Mouse (Mus musculus) bone marrow, adult 2 months (tissue): ENCODE data around the gene Stxbp5. TPM values are rescaled to one million over a fixed set of nuclear protein-coding genes. Genes with fewer than 3 reads are reported as not detected.

ENCODE experiments used
- H3K27ac ChIP-seq: fragments of 200-500 bp; 2 replicates; pipeline ENCODE4 v1.5.1; 2012; ENCODE audit warnings: low read depth, mild to moderate bottlenecking, control low read depth, inconsistent platforms, low read length; ENCODE audit not compliant: control insufficient read depth, poor library complexity, insufficient read depth
- H3K4me1 ChIP-seq: fragments of 200-500 bp; 2 replicates; pipeline ENCODE4 v1.6.1; 2011; ENCODE audit warnings: low read length; ENCODE audit not compliant: control insufficient read depth, insufficient read depth
- H3K4me3 ChIP-seq: fragments of 200-500 bp; replicated peaks from 2 replicates; pipeline ENCODE3; 2011; ENCODE audit warnings: mild to moderate bottlenecking, low read depth, low read length, control low read depth; ENCODE audit not compliant: control insufficient read depth
- CTCF ChIP-seq: fragments of 200-500 bp; IDR thresholded peaks from 2 replicates; pipeline ENCODE4 v1.5.1; 2011; ENCODE audit warnings: low read length, control low read depth; ENCODE audit not compliant: control insufficient read depth, insufficient read depth
- POLR2A ChIP-seq: fragments of 200-500 bp; IDR thresholded peaks from 2 replicates; pipeline ENCODE4 v1.6.1; 2011; ENCODE audit warnings: low read depth, mild to moderate bottlenecking, control low read depth, low read length, borderline replicate concordance; ENCODE audit not compliant: control insufficient read depth
- WGBS: fragments of 180-500 bp; shearing (Covaris S2); methylation state at CpG from one replicate; pipeline ENCODE4 v1.1.7; 2018; 5-methylcytosine and 5-hydroxymethylcytosine counted together
- polyA plus RNA-seq: library from polyadenylated mRNA; stranded (reverse); fragments of >200 nt; gene quantifications from 2 replicates; pipeline ENCODE4 v1.2.4, GENCODE M21; 2011; ENCODE audit warnings: low replicate concordance; ENCODE audit not compliant: missing spikeins, insufficient read depth, insufficient read length

Gene Stxbp5
- 13.5 and 23.6 TPM in 2 replicates for polyA plus RNA-seq

DNA sequence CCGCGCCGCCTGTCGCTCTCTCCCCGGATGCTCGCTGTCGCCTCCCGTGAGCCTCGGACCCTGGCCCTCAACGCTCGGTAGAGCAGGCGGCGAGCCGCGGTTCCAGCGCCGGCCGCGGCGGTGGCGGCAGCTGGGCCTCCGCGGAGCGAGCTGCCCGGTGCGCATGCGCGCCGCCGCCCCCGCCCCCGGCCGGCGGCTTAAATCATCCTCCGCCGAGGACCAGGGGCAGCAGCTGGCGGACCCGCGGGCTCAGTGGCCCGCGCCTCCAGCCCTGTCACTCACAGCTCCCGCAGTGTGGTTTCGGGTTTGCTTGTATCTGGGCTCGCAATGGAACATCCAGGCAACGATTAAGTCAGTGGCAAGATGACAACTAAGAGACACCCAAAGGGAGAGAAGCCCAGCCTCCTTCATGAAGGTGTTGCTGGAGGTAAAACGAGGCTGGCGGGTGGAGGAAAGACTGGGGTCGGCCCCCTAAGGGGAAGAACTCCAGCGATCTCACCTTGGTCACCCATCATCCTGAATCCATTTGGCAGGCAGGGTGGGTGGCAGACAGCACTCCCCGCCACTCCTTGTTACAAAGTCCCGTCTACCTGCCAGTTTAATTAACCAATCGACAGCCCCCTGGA, at the start of gene Stxbp5:
Gene Stxbp5, minus strand, starts transcription at position 9 of the 626 bp plus-strand sequence.
- Histone ChIP-seq H3K4me1 (peaks cover 1% of the 10 kb centered on the region), H3K4me3 (peak within 1 kb of the TSS; percentile 99), H3K27ac (peak within 1 kb of the TSS; percentile 99)
- WGBS, result under 1% methylated on average over 52 of the region's 52 CpGs
- TF ChIP-seq CTCF (no peak), POLR2A (peak; percentile 74; the same call in 1 of the 2 replicates)

DNA sequence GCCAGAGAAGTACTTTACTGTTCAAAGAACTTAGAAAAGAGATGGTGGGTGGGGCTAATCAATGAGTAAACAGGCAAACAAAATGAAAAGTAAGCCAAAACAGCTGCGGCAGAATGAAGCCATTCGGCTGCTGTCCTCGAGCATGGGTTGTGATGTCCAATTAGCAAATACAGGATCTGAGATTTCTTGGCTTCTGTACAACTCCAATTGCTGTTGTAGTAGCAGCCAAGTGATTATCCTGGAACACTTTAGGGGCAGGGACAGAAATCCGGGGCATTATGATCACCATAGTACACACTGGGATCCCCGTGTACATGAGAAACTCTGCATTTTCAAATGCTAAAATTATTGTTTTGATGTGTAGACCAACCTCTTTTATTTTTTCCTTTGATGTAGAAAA, 11.5 kb upstream of the Stxbp5 start:
- Histone ChIP-seq H3K27ac (no peak overlapping the region), H3K4me3 (no peak overlapping the region), H3K4me1 (no peaks in the 10 kb centered on the region; the same call in 1 of the 2 replicates)
- WGBS, result 91% methylated on average over 5 of the region's 5 CpGs
- TF ChIP-seq POLR2A (no peak), CTCF (no peak)

DNA sequence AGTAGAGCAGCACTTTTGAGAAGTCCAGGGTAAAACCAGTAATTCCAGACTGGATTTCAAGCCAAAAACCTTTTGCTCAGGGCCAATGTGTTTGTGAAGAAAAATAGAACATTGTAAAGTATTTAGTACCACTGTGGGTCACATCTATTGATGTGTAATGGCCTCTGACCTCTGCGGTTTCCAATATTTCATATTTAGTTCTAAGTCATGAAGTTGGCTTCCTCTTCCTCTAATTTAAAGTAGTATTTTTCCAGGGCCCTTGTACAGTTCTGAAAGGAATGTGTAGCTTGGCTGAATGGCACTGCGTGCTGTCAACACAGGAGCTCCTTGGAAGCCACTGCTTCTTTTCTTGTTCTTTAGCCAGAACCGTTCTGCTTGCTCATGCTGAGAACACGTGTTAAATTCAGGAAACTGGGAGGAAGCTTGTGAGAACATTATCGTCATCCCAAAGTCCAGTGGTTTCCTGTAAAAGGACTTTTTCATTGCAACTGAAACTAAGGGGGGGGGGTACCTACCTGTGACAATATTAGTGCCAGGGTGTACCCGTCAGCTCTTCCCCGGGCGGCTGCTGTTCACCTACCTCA, 7.1 kb upstream of the Stxbp5 start:
- Histone ChIP-seq H3K4me3 (no peak overlapping the region), H3K4me1 (peaks cover 2% of the 10 kb centered on the region), H3K27ac (no peak overlapping the region; the same call in 1 of the 2 replicates)
- 4% methylated on average over 8 of the region's 8 CpGs for WGBS
- TF ChIP-seq CTCF (no peak), POLR2A (no peak)

DNA sequence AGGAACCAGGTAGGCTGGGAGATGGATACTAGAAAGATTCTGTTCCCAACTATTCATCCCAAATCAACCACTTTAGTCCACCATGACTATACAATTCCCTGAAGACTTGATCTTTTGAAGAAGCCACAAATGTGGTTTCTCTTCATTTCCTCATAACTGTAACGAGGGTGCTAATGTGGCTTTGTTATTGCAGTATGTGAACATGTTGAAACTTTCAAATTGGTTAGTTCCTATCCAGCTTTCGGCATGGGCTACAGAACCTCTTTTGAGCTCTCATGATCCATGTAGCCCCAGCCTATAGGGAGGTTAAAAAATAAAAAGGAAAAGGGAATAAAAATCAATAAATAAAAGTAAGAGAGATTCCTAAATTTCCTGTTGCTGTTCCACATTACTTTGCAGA, 6.6 kb upstream of the Stxbp5 start:
- H3K27ac ChIP-seq, result no peak overlapping the region
- 8% methylated on average over 2 of the region's 2 CpGs for WGBS

DNA sequence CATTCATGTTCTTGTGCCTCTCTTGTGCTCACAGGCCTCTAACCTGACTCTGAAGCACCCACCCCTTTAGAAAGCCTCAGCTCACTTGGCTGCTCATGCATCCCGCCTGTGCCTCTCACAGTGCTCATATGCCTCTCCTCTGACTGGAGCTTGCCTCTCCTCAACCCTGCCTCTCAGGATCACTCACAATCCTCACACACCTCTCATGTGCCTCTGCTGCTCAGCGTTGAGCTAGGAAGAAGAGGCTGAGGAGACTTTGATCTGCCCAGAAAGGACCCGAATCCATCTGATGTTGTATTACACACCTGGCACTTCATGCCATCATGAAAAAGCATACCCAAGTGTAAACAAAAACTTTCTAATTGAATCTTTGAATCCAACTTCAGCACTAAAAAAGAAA, 5.3 kb upstream of the Stxbp5 start:
- H3K4me3 ChIP-seq, result no peak overlapping the region
- H3K27ac ChIP-seq, result no peak overlapping the region
- TF ChIP-seq POLR2A (no peak), CTCF (no peak)
- peaks cover 2% of the 10 kb centered on the region for H3K4me1 ChIP-seq
- WGBS, result 76% methylated on average over 3 of the region's 3 CpGs

More for the DNA sequence above, 6.6 kb upstream of the Stxbp5 start:
- TF ChIP-seq CTCF (no peak), POLR2A (no peak)
- H3K4me1 ChIP-seq, result peaks cover 2% of the 10 kb centered on the region
- H3K4me3 ChIP-seq, result no peak overlapping the region

DNA sequence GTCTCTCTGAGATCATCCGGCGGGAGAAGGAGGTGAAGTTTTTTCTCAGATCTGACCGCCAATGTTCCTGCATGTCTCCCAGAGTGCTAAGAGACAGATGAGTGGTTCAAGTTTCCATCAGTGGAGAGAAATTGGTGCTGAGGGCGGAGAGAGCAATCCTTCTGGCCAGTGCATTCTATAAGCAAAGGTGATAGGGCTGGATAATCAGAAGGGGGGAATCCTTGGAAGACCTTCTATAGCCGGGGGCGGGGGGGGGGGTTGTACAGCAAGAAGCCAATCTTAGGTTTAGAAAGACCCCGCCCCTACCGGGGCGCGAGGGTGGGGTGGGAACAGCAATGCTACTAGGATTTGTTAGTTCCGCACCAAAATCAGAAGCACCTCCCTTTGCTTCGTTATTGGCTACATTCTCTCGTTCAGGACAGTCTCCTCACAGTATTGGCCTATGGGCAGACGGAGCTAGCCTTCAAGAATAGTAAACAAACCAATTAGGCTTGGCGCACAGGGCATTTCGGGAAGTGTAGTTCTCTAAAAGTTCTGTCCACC, 889 bp upstream of the Stxbp5 start:
- H3K27ac ChIP-seq, result peak overlapping the region; percentile 99
- WGBS, result under 1% methylated on average over 16 of the region's 16 CpGs
- peaks cover 2% of the 10 kb centered on the region for H3K4me1 ChIP-seq
- no peak for TF ChIP-seq POLR2A
- TF ChIP-seq CTCF, result no peak
- H3K4me3 ChIP-seq, result peak overlapping the region; percentile 99

DNA sequence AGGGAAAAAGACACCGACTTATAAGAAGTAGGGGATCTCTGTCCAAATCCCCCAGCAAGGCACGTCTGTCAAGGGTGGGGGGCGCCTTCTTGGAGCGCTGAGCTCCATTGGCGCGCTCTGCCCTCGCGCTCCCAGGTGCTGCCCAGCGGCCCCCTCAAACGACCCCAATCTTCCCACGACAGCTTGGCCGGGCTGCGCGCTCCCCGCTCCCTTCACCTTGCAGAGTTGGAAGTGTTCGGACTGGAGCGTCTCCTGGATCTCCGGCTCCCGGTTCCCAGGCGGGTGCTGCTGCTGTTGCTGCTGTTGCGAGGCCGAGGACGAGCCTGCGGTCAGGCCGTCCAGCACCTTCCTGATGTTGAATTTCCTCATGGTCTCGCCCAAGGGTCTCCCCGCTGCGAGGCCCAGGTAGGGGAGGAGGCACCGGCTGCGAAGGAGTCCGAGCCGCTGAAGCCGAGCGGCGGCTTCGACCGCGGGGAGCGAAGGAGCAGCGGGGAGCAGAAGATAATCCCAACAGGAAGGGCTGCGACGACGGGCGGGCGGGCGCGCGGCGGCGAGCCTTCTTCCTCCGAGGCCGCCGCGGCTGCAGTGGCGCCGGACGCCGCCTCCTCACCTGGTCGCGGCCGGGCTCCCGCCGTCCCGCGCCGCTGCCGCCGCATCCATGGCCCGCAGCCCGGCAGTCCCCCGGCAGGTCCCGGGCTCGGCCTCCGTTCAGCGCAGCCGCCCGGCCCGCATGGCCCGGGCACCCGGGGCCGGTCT, 386 bp downstream of the Stxbp5 start:
- peak overlapping the region; percentile 99 for H3K4me3 ChIP-seq
- no peaks in the 10 kb centered on the region; the same call in none of the 2 replicates for H3K4me1 ChIP-seq
- under 1% methylated on average over 81 of the region's 81 CpGs for WGBS
- H3K27ac ChIP-seq, result peak overlapping the region; percentile 99
- TF ChIP-seq CTCF (no peak), POLR2A (no peak)

DNA sequence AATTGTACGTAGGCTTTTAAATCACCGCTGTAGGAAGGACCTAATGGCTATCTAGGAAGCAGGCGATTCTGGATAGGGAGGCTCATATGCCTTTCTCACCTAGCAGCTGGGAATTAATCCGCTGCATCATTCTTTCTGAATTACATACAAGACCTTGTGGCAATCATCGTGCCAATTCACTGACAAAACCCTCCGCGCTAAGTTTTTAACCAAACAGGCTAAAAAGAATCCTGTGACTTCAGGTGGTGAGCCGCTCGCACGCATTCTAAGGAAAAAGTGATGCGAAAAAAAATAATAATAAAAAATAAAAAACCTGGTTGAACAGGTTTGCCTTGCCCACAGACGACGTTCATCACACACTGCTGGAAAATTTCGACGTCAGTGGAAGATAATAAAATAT, 1.1 kb downstream of the Stxbp5 start:
- 4% methylated on average over 15 of the region's 15 CpGs for WGBS
- Histone ChIP-seq H3K4me1 (no peaks in the 10 kb centered on the region; the same call in none of the 2 replicates), H3K4me3 (peak overlapping the region; percentile 99), H3K27ac (no peak overlapping the region)
- TF ChIP-seq POLR2A (no peak), CTCF (no peak)
